Mouse (Mus musculus): Measurements from ENCODE around the gene Lce1i.
A peak's percentile ranks its signal among the peaks of the same experiment; 100 is the strongest.
"Not testable (repeated sequence)": the region's sequence is repeated elsewhere in the genome, so short reads cannot be mapped to it uniquely, and the experiment has no call there.

Lce1i gene

DNA sequence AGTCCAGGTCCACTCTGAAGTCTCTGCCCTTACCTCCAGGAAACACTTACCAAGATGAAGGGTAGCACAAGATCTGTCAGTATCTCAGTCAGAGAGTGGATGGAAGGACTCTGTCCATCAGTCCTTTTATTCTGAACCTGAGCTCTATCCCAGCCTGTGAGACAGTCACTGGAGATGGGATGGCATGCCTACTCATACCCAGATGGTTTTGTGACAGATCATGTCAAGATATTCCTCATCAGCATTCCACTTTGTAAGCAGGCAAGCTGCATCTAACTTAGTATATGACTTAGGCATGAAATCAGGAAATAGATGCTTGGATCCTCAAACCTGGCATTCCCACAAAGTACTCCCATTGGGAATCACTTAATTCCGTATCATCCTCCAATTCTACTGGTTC, at the start of gene Lce1i:
TSS of gene Lce1i (minus strand) at position 101 of the 400 bp plus-strand sequence.
- no peak for DNase-seq

DNA sequence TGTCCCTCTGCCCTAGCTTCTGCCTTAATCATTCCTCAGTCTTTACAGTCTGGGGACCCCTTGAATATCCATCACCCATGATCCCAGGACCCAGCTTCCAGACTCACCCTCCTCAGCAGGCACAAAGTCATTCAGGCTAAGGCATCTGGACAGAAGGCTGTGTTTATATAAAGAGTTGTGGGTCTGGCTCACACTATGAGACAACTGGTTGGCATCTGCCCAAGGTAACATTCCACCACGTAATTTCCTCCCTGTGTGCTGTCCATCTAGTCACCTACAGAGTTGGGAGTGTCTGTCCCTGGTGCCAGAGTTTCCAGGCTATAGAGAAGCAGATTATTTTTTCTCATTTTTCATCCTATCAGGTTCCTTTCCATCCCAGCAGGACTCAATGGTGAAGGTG, 48.4 kb upstream of the Lce1i start, which contains the start of gene Kprp:
TSS of gene Kprp (minus strand) at position 140 of the 400 bp plus-strand sequence.
- DNase-seq = no peak

DNA sequence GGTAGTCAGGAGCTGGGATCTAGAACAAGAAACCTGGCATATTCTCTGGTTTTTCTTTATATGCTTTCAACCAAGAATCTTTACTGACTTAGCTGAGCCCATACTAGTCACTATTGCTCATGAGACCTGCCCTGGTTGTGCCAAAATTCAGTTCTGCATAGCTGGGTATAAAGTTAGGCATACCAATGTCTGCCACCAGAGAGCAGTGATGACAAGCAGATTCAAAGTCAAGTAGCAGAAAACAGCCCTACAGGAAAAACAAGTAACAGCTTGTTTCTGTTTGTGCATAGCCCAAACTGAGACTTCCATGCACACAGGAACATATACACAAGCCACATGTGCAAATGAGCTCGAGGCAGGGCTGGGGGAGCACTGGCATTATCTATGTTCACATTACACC, 47.1 kb upstream of the Lce1i start:
- no peak for DNase-seq

DNA sequence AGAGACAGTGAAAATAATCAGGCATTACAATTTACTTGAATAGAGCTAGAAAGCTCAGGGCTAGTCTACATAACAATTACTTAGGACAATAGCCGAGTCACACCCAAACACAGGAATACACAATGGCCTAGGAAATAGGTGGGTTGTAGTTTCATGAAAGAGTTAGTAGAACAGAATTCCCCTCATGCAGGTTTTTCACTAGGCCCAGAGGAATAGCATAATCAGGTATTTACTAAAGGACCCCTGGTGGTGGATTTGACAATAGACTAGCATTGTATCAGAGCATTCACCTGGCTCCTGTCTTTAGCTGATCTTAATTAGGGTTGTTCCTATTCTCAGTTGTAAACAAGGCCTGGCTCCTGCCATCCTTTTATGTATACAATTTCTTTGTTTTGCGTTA, 37.3 kb upstream of the Lce1i start:
- DNase-seq = not testable (repeated sequence)

DNA sequence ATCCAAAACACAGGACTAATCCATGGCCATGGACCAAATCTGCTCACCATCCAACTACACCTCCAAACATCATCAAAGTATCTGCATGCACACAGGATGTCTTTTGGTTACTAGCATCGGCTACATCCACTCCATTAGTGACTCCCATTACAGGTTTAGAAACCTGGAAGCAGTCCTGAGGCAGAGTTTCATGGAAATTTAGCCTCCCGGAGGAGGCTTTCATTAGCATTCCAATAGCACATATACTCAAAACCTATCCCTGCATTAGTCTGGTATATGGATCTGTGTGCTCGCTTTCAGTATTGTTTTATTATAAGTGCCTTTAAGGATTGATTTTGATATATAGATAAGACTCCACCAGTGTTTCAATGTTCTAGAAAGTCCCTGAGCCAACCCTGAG, 36.9 kb upstream of the Lce1i start:
- DNase-seq = no peak

DNA sequence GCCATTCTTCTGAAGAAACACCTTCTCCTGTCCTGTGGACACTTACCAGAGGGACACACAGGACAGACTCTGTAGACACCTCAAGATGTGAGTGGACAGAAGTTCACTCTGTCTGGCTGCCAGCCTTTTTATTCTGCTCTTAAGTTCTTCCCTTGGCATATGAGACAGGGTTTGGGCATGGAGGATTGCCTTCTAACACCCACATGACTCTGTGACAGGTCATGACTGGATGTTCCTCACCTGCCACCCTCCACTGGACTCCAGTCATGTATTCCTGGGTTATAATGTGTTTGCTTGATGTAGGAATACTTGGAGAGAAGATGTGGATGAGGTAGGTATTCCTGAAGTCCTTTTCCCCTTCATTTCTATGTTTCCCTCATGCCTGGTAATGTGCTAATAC, 29.1 kb upstream of the Lce1i start, which contains the start of gene Lce1k:
TSS of gene Lce1k (minus strand) at position 101 of the 400 bp plus-strand sequence.
- DNase-seq = no peak

DNA sequence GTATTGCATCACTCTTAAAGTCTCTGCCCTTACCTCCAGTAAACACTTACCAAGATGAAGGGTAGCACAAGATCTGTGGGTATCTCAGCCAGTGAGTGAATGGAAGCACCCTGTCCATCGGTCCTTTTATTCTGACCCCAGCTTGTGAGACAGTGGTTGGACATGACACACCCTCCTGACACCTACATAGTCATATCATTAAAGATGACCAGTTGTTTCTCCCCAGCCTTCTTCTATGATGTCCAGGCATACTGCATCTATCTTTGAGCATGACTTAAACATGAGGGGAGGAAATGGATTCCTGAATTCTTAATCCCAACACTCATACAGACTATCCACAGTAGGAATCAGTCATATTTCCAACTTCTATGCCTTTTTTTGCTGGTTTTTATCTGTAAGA, 11.7 kb upstream of the Lce1i start, which contains the start of gene Lce1j:
TSS of gene Lce1j (minus strand) at position 101 of the 400 bp plus-strand sequence.
- no peak for DNase-seq

DNA sequence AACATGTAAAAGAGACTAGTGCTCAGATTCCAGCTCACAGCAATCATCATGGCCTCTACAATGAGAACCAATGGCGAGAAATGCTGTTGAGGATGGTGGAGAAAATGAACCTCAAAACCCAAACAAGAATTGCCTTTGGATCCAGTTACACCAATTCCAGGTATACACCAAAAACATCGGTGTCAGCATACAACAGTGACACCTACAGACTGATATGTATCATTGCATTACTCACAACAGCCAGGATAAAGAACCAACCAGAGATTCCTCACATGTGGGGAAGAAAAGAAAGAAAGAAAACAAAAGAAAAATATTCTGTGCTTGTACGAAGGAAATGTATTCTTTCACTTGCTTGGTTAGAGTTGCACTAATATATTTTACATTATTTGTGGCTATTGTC, 7.1 kb downstream of the Lce1i start:
- DNase-seq = peak; percentile 19

DNA sequence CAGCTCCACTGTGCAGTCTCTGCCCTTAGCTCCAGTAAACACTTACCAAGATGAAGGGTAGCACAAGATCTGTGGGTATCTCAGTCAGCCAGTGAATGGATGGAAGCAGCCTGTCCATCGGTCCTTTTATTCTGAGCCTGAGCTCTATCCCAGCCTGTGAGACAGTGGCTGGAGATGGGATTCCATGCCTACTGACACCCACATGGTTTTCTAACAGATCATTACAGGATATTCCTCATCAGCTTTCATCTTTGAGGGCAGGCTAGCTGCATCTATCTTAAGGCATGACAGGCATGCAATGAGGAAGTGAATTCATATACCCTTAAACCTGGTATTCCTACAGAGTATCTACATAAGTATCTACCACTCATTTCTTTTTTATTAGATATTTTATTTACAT, 13.7 kb downstream of the Lce1i start, which contains the start of gene Lce1h:
TSS of gene Lce1h (minus strand) at position 101 of the 400 bp plus-strand sequence.
- DNase-seq = no peak

DNA sequence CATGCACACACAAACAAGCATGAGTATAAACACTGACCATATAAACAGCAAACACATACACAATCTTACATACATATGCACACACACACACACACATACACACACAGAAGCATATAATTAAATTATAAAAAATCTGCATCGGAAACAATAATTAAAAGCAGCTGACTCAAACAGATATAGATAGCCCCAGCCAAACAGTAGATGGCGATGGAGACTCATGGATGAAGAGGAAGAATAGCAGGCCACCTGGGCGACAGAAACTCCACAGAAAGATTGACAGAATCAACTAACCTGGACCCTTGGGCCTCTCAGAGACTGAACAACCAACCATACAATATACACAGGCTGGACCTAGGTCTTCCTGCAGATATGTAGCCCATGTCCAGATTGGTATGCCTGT, 25.5 kb downstream of the Lce1i start:
- DNase-seq = peak; percentile 2

DNA sequence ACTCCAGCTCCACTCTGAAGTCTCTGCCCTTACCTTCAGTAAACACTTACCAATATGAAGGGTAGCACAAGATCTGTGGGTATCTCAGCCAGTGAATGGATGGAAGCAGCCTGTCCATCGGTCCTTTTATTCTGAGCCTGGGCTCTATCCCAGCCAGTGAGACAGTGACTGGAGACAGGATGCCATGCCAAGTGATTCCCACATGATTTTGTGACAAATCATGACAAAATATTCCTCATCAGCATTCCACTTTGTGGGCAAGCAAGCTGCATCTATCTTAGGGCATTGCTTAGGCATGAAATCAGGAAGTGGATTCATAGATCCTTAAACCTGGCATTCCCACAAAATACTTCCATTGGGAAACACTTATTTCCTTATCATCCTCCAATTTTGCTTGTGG, 26.5 kb downstream of the Lce1i start, which contains the start of gene Lce1g:
TSS of gene Lce1g (minus strand) at position 101 of the 400 bp plus-strand sequence.
- DNase-seq = no peak

DNA sequence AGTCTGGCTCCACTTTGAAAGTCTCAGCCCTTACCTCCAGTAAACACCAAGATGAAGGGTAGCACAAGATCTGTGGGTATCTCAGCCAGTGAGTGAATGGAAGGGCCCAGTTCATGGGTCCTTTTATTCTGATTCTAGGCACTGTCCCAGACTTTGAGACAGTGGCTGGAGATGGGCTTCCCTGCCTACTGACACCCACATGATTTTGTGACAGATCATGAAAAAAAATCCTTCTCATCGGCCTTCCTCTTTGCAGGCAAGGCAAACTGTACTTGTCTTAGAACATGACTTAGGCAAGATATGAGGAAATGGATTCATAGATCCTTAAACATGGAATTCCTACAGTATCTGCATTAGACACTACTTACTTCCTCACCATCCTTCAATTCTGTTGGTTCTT, 39.7 kb downstream of the Lce1i start, which contains the start of gene Gm38119:
TSS of gene Gm38119 (minus strand) at position 101 of the 400 bp plus-strand sequence.
- DNase-seq = no peak

All from embryo, embryonic 11 days (tissue).